Comparison of ENCODE assay signal across 31 mouse cellular contexts in the genomic region with DNA sequence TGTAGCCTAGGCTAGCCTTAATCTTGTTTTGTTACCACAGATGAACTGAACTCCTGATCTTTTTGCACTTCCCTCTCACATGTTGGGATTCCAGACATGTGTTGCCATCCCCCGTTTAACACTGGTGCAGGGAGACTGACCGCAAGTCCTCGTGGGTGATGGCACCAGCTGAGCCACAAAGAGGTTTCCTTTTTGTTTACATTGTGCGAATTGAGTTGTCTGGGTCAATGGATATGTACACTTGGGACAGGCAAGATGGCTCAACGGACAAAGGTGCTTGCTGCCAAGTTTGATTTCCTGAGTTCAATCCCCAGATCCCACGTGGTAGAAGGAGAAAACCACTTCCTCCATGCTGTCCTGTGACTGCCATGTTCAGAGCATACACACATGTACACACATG.
"Had no signal": no experiment of that assay in that cellular context is flagged by ENCODE, and none has a peak within 500 bp of the region (broad histone marks: within the 10 kb centered on the region; RNA-seq: fewer than 3 reads in every experiment).

No protein-coding gene starts in this region.

- H3K4me3 ChIP-seq: left cerebral cortex, adult 2 months; limb, embryonic 10.5 days; limb, embryonic 12.5 days; limb, embryonic 13.5 days; limb, embryonic 15.5 days; liver, embryonic 12.5 days; liver, embryonic 13.5 days; liver, embryonic 15.5 days; lung, embryonic 15.5 days; megakaryocyte, embryonic 14.5 days; midbrain, embryonic 10.5 days; midbrain, embryonic 12.5 days; midbrain, embryonic 13.5 days; midbrain, embryonic 15.5 days; myocyte; neural tube, embryonic 12.5 days had no signal

- ATAC-seq: liver, embryonic 12.5 days; liver, postnatal 0 days; lung, postnatal 0 days; midbrain, embryonic 13.5 days; midbrain, embryonic 15.5 days had no signal

- H3K9ac ChIP-seq: limb, embryonic 12.5 days; limb, embryonic 13.5 days; limb, embryonic 15.5 days; liver, embryonic 12.5 days; liver, embryonic 13.5 days; liver, embryonic 14.5 days; liver, embryonic 15.5 days; liver, postnatal 0 days; lung, embryonic 14.5 days; lung, embryonic 15.5 days; midbrain, embryonic 12.5 days; midbrain, embryonic 13.5 days; midbrain, embryonic 15.5 days; neural tube, embryonic 12.5 days had no signal

- H3K4me1 ChIP-seq: limb, embryonic 10.5 days; limb, embryonic 12.5 days; limb, embryonic 13.5 days; limb, embryonic 15.5 days; liver, embryonic 12.5 days; liver, embryonic 13.5 days; liver, embryonic 15.5 days; lung, embryonic 15.5 days; midbrain, embryonic 15.5 days; neural tube, embryonic 12.5 days had no signal

- DNase-seq: left cerebral cortex, postnatal 4 days; liver; liver, embryonic 13.5 days; liver, postnatal 0 days; lung, adult 18-20 months; lung, adult 2 months; lung, embryonic 14.5 days; lung, postnatal 10 days; lung, postnatal 14 days; lung, postnatal 36 days; lung, postnatal 4 days; midbrain, embryonic 14.5 days had no signal

- H3K4me2 ChIP-seq: limb, embryonic 12.5 days; limb, embryonic 13.5 days; limb, embryonic 15.5 days; liver, embryonic 11.5 days; liver, embryonic 12.5 days; liver, embryonic 13.5 days; liver, embryonic 15.5 days; lung, embryonic 14.5 days; lung, embryonic 15.5 days; midbrain, embryonic 12.5 days; midbrain, embryonic 13.5 days; midbrain, embryonic 15.5 days; neural tube, embryonic 12.5 days had no signal

- H3K9me3 ChIP-seq: limb, embryonic 10.5 days; limb, embryonic 12.5 days; limb, embryonic 13.5 days; limb, embryonic 15.5 days; liver, embryonic 12.5 days; liver, embryonic 13.5 days; liver, embryonic 15.5 days; lung, embryonic 15.5 days; midbrain, embryonic 10.5 days; neural tube, embryonic 12.5 days had no signal

- H3K27ac ChIP-seq: limb, embryonic 10.5 days; limb, embryonic 12.5 days; limb, embryonic 13.5 days; limb, embryonic 15.5 days; liver, embryonic 12.5 days; liver, embryonic 13.5 days; liver, embryonic 14.5 days; liver, embryonic 15.5 days; lung, embryonic 15.5 days; macrophage; midbrain, embryonic 10.5 days; midbrain, embryonic 12.5 days; midbrain, embryonic 13.5 days; midbrain, embryonic 15.5 days; neural tube, embryonic 12.5 days had no signal

- H3K36me3 ChIP-seq: limb, embryonic 10.5 days; limb, embryonic 12.5 days; limb, embryonic 13.5 days; limb, embryonic 15.5 days; liver, embryonic 12.5 days; liver, embryonic 13.5 days; liver, embryonic 15.5 days; lung, embryonic 15.5 days; midbrain, embryonic 10.5 days; midbrain, embryonic 12.5 days; midbrain, embryonic 13.5 days; midbrain, embryonic 15.5 days; neural tube, embryonic 12.5 days had no signal

- H3K27me3 ChIP-seq: limb, embryonic 12.5 days; limb, embryonic 13.5 days; limb, embryonic 15.5 days; liver, embryonic 12.5 days; liver, embryonic 13.5 days; liver, embryonic 15.5 days; lung, embryonic 15.5 days; neural tube, embryonic 12.5 days had no signal
